Mouse (Mus musculus) olfactory bulb, adult 2 months (tissue): ENCODE data around the gene Ptpn3. TPM values are rescaled to one million over a fixed set of nuclear protein-coding genes. Genes with fewer than 3 reads are reported as not detected.
"Not testable (repeated sequence)": the region's sequence is repeated elsewhere in the genome, so short reads cannot be mapped to it uniquely, and the experiment has no call there.

Experiments used
- H3K27ac ChIP-seq: fragments of 200-500 bp; 2 replicates; pipeline ENCODE4 v1.5.1; 2012; ENCODE audit warnings: low read depth, low read length; ENCODE audit not compliant: insufficient read depth
- H3K4me1 ChIP-seq: fragments of 200-500 bp; 2 replicates; pipeline ENCODE4 v1.6.1; 2012; ENCODE audit warnings: low read length; ENCODE audit not compliant: control insufficient read depth, insufficient read depth
- H3K4me3 ChIP-seq: fragments of 200-500 bp; 2 replicates; pipeline ENCODE4 v1.5.1; 2012; ENCODE audit warnings: mild to moderate bottlenecking, low read depth, low read length, moderate library complexity; ENCODE audit not compliant: insufficient read depth
- CTCF ChIP-seq: fragments of 200-500 bp; IDR thresholded peaks from 2 replicates; pipeline ENCODE4 v1.5.1; 2012; ENCODE audit warnings: low read depth, mild to moderate bottlenecking, low read length, moderate library complexity; ENCODE audit not compliant: insufficient read depth
- POLR2A ChIP-seq: fragments of 200-500 bp; IDR thresholded peaks from 2 replicates; pipeline ENCODE4 v1.6.1; 2012; ENCODE audit warnings: mild to moderate bottlenecking, low read depth, low read length, moderate library complexity; ENCODE audit not compliant: insufficient read depth
- WGBS: fragments of 180-500 bp; shearing (Covaris S2); methylation state at CpG from one replicate; pipeline ENCODE4 v1.1.7; 2018; 5-methylcytosine and 5-hydroxymethylcytosine counted together
- polyA plus RNA-seq: library from polyadenylated mRNA; stranded (reverse); fragments of >200 nt; gene quantifications from 2 replicates; pipeline ENCODE4 v1.2.4, GENCODE M21; 2012; ENCODE audit warnings: low replicate concordance; ENCODE audit not compliant: missing spikeins, insufficient read depth, insufficient read length

Ptpn3 gene
- polyA plus RNA-seq, 1 experiment = not detected

DNA sequence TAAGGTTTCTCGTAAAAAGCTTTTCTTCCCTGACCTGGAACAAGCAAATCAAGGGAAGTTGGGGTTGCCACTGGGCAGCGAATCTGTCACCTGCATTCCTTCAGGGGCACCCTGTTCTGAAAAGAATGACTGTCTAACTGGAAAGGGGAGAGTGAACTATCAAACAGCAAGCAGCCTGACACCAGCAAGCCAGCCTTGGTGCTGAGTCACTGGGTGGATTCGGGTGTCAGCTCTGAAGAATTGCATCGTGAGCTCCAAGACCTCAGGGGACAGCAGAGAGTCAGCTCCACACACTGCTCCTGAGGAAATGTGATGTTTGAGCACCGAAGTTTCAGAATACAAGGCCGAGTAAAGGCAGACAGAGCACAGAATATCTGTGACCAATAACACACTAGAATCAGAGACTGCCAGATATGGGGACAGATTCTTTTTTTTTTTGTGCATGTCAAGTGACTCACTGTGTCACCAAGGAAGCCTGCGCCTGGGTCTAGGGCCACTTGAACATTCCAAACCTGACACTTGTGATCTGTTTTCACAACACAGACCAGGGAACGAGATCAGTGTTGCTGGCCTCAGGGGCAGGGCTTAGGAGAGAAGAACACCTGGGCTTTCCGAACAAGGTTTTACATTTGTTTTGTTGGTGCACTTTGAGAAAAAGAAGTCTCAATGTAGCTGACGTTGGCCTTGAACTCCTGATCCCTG, 98.8 kb downstream of the Ptpn3 start:
- WGBS = 64% methylated on average over 10 of the region's 10 CpGs
- Histone ChIP-seq H3K4me3 (no peak overlapping the region), H3K4me1 (peaks cover 9% of the 10 kb centered on the region), H3K27ac (no peak overlapping the region)
- TF ChIP-seq CTCF = 0 out of 2 replicates have a peak, but pooled peaks have one; percentile 15
- no peak for TF ChIP-seq POLR2A

DNA sequence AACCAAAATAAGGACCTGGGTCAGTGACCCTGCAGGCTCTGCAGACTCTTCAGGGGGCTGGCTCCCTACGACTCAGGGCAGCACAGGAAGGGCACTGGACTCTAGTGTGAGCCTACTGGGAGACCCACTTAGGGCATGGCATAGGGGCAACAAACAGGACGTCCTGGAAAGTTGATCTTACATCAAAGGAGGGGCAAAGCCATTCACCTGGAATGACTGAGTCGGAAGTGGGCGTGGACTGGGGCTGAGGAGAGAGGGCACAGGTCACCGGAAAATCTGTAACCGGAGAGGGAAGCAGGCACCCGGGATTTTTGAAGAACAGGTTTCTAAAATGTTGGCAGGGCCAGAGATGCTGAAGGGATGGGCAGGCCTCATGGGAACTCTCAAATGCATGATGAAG, 99.5 kb downstream of the Ptpn3 start:
- Histone ChIP-seq H3K27ac (no peak overlapping the region), H3K4me3 (no peak overlapping the region), H3K4me1 (peaks cover 9% of the 10 kb centered on the region)
- no peak for TF ChIP-seq POLR2A
- TF ChIP-seq CTCF = no peak
- 81% methylated on average over 7 of the region's 7 CpGs for WGBS

- Histone ChIP-seq H3K27ac (no peak overlapping the region), H3K4me3 (no peak overlapping the region), H3K4me1 (peaks cover 9% of the 10 kb centered on the region)
- no peak for TF ChIP-seq CTCF
- no peak for TF ChIP-seq POLR2A
- 91% methylated on average over 6 of the region's 6 CpGs for WGBS
These were observed 101.0 kb downstream of the Ptpn3 start for GRCm38 (mm10) chr4:57200661-57201060.

- not testable (repeated sequence) for H3K27ac ChIP-seq, H3K4me3 ChIP-seq, H3K4me1 ChIP-seq
- WGBS = 96% methylated on average over 20 of the region's 20 CpGs
These were observed 102.8 kb downstream of the Ptpn3 start for GRCm38 (mm10) chr4:57198666-57199393.

DNA sequence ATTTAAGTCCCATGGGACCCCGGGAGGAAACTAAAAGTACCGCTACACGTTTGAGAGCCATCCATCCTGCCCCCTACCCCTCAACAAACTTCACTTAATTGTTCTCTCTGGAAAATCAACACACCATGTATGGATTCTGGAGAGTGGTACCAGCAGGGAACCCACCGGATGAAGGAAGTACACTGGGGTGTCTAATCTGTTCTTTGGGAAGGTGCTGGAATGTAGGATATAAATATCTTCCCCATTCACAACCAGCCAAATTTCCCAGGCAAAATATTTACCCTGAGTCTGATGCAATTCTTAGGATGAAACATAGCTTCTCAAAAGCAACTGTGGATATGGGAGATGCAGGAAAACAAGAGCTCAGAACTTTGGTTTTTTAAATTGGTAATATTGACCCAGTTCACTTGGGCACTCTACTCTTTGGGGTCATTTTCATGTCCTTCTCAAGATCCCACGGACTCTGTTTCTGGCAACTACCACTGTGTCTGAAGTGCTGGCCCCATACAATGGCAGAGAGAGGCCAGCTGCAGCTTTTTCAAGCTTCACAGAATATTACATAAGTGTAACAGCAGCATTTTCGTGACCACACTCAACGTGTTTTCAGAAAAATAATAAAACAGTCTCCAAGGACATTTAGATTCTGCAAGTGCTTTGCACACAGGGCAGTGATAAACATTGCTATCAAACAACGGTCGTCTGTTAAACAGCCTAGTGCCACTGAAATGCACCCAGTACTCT, 109.9 kb downstream of the Ptpn3 start:
- Histone ChIP-seq H3K4me1 (no peaks in the 10 kb centered on the region), H3K4me3 (no peak overlapping the region), H3K27ac (no peak overlapping the region)
- no peak for TF ChIP-seq POLR2A
- no peak for TF ChIP-seq CTCF
- WGBS = 57% methylated on average over 9 of the region's 9 CpGs

- no peak overlapping the region for H3K27ac ChIP-seq
- no peak for TF ChIP-seq CTCF
- no peak for TF ChIP-seq POLR2A
- WGBS = 95% methylated on average over 2 of the region's 2 CpGs
- no peaks in the 10 kb centered on the region for H3K4me1 ChIP-seq
- no peak overlapping the region for H3K4me3 ChIP-seq
These were observed 111.8 kb downstream of the Ptpn3 start for GRCm38 (mm10) chr4:57189881-57190280.

GRCm38 (mm10) chr4:57186035-57186434, 115.6 kb downstream of the Ptpn3 start:
- Histone ChIP-seq H3K4me3 (no peak overlapping the region), H3K4me1 (no peaks in the 10 kb centered on the region), H3K27ac (no peak overlapping the region)
- TF ChIP-seq POLR2A = no peak
- TF ChIP-seq CTCF = no peak
- WGBS = 61% methylated on average over 6 of the region's 6 CpGs

DNA sequence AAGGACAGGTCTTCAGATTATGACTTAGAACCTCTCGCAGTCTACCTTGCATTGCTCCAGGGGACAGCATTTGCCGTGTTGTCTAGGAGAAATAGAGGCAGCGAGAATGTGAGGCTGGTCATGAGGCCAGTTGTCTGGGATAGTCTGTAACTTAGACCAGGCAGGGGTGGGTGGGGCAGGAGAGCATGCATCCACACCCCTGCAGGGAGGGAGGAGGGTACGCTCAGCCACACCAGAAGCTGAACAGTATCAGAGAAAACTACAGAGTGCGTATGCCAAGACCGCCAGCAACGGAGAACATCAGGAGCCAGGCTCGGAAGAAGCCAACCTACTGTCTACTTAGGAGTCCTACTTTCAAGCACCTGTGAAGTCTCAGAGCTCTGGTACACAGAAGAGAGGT, 116.2 kb downstream of the Ptpn3 start:
- H3K4me3 ChIP-seq = no peak overlapping the region
- 87% methylated on average over 8 of the region's 8 CpGs for WGBS
- no peak for TF ChIP-seq POLR2A
- TF ChIP-seq CTCF = no peak
- no peak overlapping the region for H3K27ac ChIP-seq
- H3K4me1 ChIP-seq = no peaks in the 10 kb centered on the region

- no peak overlapping the region for H3K4me3 ChIP-seq
- 74% methylated on average over 4 of the region's 4 CpGs for WGBS
- TF ChIP-seq POLR2A = no peak
- TF ChIP-seq CTCF = no peak
These were observed 118.1 kb downstream of the Ptpn3 start for GRCm38 (mm10) chr4:57183493-57183892.

More at GRCm38 (mm10) chr4:57183493-57183892, 118.1 kb downstream of the Ptpn3 start:
- Histone ChIP-seq H3K27ac (no peak overlapping the region), H3K4me1 (no peaks in the 10 kb centered on the region)
